Mouse (Mus musculus) bone marrow, adult 2 months (tissue): Measurements from ENCODE around the gene Smap1. TPM values are rescaled to one million over a fixed set of nuclear protein-coding genes. Genes with fewer than 3 reads are reported as not detected.

Source experiments
- H3K27ac ChIP-seq: fragments of 200-500 bp; 2 replicates; pipeline ENCODE4 v1.5.1; 2012; ENCODE audit warnings: low read depth, mild to moderate bottlenecking, control low read depth, inconsistent platforms, low read length; ENCODE audit not compliant: control insufficient read depth, poor library complexity, insufficient read depth
- H3K4me1 ChIP-seq: fragments of 200-500 bp; 2 replicates; pipeline ENCODE4 v1.6.1; 2011; ENCODE audit warnings: low read length; ENCODE audit not compliant: control insufficient read depth, insufficient read depth
- H3K4me3 ChIP-seq: fragments of 200-500 bp; replicated peaks from 2 replicates; pipeline ENCODE3; 2011; ENCODE audit warnings: mild to moderate bottlenecking, low read depth, low read length, control low read depth; ENCODE audit not compliant: control insufficient read depth
- CTCF ChIP-seq: fragments of 200-500 bp; IDR thresholded peaks from 2 replicates; pipeline ENCODE4 v1.5.1; 2011; ENCODE audit warnings: low read length, control low read depth; ENCODE audit not compliant: control insufficient read depth, insufficient read depth
- POLR2A ChIP-seq: fragments of 200-500 bp; IDR thresholded peaks from 2 replicates; pipeline ENCODE4 v1.6.1; 2011; ENCODE audit warnings: low read depth, mild to moderate bottlenecking, control low read depth, low read length, borderline replicate concordance; ENCODE audit not compliant: control insufficient read depth
- WGBS: fragments of 180-500 bp; shearing (Covaris S2); methylation state at CpG from one replicate; pipeline ENCODE4 v1.1.7; 2018; 5-methylcytosine and 5-hydroxymethylcytosine counted together
- polyA plus RNA-seq: library from polyadenylated mRNA; stranded (reverse); fragments of >200 nt; gene quantifications from 2 replicates; pipeline ENCODE4 v1.2.4, GENCODE M21; 2011; ENCODE audit warnings: low replicate concordance; ENCODE audit not compliant: missing spikeins, insufficient read depth, insufficient read length

The Smap1 gene
- polyA plus RNA-seq, 1 experiment, result 60.5 TPM

DNA sequence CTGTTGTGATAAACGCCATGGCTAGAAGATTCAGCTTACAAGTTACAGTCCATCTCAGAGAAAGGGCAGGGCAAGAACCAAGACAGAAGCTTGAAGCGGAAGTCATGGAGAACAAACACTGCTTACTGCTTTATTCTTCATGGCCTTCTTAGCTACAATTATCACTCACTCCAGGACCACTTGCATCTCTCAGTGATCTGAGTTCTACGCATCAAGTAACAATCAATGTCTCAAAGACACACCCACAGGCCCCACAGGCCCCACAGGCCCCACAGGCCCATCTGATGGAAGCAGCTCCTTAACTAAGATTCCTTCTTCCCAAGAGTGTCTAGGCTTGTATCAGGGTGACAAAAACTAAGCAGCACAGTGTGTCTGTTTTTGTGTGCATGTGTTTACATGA, 18.8 kb downstream of the Smap1 start:
- no peaks in the 10 kb centered on the region; the same call in 1 of the 2 replicates for H3K4me1 ChIP-seq
- WGBS, result 74% methylated on average over 3 of the region's 3 CpGs
- no peak overlapping the region for H3K27ac ChIP-seq
- no peak overlapping the region for H3K4me3 ChIP-seq
- no peak for TF ChIP-seq POLR2A
- TF ChIP-seq CTCF, result no peak

DNA sequence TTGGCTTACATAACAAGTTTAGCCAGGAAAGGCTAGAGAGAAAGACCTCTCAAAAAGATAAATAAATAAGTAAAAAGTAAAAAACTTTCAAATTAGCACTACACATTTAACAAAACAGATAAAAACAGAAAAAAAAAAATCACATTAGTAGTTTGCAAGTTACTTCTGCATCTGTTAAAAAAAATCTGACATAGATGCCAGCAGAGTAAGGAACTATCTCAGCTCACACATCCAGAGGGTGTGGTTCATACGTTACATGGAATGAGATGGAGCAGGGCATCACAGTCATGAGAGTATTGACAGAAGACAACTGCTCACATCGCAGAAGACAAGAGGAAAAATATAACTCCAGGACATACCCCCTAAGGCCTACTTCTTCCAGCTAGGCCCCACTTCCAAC, 19.4 kb downstream of the Smap1 start:
- 70% methylated on average over 2 of the region's 2 CpGs for WGBS
- TF ChIP-seq POLR2A (no peak), CTCF (no peak)
- H3K4me3 ChIP-seq, result no peak overlapping the region
- no peaks in the 10 kb centered on the region; the same call in 1 of the 2 replicates for H3K4me1 ChIP-seq
- H3K27ac ChIP-seq, result no peak overlapping the region

DNA sequence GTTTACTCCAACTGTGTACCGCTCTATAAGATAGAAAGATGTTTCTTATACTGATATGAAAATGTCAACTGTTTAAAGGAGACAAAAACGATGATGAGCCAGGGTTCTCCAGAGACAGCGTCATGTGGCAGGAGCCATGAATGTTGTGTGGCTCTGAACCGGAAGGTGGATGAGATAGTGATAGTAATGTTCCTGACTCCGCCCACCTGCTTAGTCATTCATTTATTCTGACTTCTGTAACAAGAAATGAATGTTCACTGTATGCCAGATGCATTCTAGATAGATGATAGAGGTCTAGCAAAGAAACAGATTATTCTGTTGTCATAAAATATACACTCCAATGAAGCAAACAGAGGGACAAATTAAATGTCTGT, 22.5 kb downstream of the Smap1 start:
- WGBS, result 63% methylated on average over 5 of the region's 5 CpGs
- TF ChIP-seq POLR2A (no peak), CTCF (no peak)
- Histone ChIP-seq H3K4me3 (no peak overlapping the region), H3K4me1 (no peaks in the 10 kb centered on the region; the same call in 1 of the 2 replicates), H3K27ac (no peak overlapping the region)

DNA sequence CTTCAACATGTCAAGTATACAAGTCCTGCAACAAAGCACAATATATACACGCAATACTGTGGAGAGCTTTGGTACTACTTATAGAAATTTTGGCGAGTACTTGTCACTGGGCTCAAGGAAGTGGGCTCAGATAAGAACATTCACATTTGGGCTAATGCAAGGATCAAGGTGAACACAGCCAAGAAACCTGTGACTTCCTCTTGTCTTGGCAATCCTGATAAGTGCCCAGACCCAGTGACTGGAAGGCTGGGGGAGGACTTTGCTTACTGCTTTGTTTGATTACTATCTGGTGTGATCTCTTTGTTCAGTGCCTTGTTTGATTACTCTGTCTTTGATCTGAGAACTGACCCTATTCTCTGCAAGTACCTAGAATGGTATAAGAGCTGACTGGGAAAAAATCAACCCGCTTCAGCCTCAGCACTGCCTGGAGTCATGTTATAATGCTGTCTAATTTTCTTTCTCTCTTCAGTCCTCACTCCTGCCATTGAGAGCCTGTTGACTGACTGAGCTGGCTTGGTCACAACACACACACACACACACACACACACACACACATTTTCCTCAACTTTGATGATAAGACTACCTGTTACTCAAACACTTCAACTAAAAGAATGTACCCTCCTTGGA, 23.0 kb downstream of the Smap1 start:
- Histone ChIP-seq H3K27ac (no peak overlapping the region), H3K4me1 (no peaks in the 10 kb centered on the region; the same call in 1 of the 2 replicates), H3K4me3 (no peak overlapping the region)
- no peak for TF ChIP-seq POLR2A
- WGBS, result 64% methylated on average over 3 of the region's 3 CpGs

DNA sequence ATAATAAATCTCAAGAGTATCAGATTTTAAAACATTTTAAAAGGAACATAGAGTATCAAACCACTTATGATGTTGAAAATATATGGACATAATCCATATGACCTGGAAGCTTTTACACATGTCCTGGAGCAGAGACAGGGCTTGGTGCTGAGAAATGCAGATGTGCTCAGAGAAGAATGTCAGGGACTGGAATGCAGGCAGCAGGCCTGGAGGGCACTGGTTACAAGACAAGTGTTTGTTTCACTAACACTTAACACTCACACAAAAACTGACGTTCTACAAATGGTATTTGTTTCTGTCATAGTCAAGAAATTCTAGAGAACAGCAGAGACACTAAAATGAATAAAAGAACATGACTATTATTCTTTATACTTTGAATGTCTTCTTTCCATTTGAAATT, 30.0 kb downstream of the Smap1 start:
- H3K27ac ChIP-seq, result no peak overlapping the region
- H3K4me3 ChIP-seq, result no peak overlapping the region
- 87% methylated on average over 1 of the region's 1 CpGs for WGBS
- TF ChIP-seq POLR2A (no peak), CTCF (no peak)
- no peaks in the 10 kb centered on the region for H3K4me1 ChIP-seq

DNA sequence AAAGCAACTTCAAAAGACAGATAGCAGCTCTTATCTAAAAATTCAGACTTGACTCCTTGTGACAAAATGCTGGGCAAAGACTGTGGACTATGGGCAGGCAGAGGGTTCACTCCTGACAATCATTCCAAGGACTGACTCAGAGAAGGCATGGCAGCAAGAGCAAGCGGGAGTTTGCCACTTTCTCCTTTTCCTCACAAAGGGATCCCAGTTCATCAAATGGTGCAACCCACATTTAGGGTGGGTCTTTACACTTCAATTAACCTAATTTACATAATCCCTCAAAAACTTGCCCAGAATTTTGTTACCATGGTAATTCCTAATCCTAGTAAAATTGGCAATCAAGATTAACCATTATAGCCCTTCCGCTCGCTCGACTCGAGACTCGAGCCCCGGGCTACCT, 37.2 kb downstream of the Smap1 start:
- TF ChIP-seq CTCF (no peak), POLR2A (no peak)
- 88% methylated on average over 7 of the region's 7 CpGs for WGBS
- no peak overlapping the region for H3K27ac ChIP-seq
- no peak overlapping the region for H3K4me3 ChIP-seq
- H3K4me1 ChIP-seq, result no peaks in the 10 kb centered on the region

DNA sequence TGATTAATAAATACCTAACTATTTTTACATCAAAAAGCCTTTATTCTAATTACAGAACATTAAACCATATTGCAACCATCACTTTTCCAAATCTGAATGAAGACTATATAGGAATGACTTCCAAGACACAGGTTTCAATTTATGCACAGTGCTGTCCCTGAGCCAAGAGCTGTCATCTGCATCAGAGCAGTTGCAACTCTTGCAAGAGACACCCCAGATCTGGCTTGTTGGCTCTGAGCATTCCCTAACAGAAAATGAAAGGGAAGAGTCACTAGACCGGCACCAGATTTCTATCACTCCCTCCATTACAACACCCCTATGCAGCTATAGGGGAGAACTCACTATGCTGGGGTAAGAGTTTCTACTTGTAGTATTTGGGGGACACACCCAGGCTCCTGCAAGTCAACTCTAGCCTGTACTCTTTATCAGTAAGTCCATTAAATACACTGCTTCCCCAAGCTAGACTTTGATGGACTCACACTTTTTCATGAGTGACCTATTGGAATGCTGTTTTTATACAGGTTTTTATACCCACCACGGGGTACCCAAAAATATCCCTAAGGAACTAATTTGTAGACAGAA, 37.9 kb downstream of the Smap1 start:
- WGBS, result 84% methylated on average over 2 of the region's 2 CpGs
- TF ChIP-seq POLR2A, result no peak
- TF ChIP-seq CTCF, result no peak
- Histone ChIP-seq H3K4me1 (no peaks in the 10 kb centered on the region), H3K4me3 (no peak overlapping the region), H3K27ac (no peak overlapping the region)

DNA sequence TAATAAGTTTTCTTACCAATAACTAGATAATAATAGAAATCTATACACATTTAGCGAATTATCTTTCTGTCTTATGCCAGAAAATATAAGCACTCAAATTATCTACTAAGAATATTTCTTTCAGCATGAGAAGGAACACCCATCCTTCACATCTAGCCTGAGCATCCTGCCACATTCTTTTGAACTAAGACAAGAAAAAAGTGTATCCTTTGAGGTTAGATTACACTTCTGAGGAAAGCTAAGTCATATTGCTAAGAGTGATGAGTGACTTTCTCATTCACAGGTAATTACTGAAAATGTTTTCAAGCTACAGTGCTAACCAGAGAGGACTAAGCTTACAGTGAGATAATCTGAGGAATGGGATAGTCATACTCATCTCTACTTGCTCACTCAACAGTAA, 39.4 kb downstream of the Smap1 start:
- WGBS, result 84% methylated on average over 1 of the region's 1 CpGs
- TF ChIP-seq POLR2A (no peak), CTCF (no peak)
- no peak overlapping the region for H3K4me3 ChIP-seq
- H3K27ac ChIP-seq, result no peak overlapping the region
- H3K4me1 ChIP-seq, result no peaks in the 10 kb centered on the region

DNA sequence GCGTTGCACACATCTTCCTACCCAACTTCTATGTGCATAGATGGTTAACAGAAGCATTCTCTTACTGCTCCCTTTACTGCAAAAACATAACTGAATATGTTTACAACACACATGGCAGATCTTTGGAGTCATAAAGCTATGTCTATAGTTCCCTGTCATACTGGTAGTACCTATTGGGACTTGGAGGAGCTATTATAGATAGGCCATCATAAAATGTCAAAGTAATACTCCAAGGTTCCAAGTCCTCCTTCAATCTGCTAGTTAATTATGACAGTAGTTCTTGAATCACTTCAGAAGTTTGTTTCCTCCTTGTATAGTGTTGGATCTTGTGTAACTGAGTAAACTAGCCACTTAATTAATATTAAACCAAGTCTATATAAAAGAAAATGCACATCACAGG, 49.9 kb downstream of the Smap1 start:
- WGBS, result 100% methylated on average over 1 of the region's 1 CpGs
- TF ChIP-seq CTCF (no peak), POLR2A (no peak)
- Histone ChIP-seq H3K4me3 (no peak overlapping the region), H3K4me1 (no peaks in the 10 kb centered on the region; the same call in 1 of the 2 replicates), H3K27ac (no peak overlapping the region)
